Mouse (Mus musculus) lung, postnatal 0 days (tissue): ENCODE results near the gene Ncs1.

Source experiments
- CTCF ChIP-seq: IDR thresholded peaks from 2 replicates; pipeline ENCODE4 v1.5.1; 2016; ENCODE audit warnings: antibody characterized with exemption, mild to moderate bottlenecking
- EP300 ChIP-seq: IDR thresholded peaks from 2 replicates; pipeline ENCODE4 v1.6.1; 2016; ENCODE audit warnings: antibody characterized with exemption, mild to moderate bottlenecking, control low read depth

DNA sequence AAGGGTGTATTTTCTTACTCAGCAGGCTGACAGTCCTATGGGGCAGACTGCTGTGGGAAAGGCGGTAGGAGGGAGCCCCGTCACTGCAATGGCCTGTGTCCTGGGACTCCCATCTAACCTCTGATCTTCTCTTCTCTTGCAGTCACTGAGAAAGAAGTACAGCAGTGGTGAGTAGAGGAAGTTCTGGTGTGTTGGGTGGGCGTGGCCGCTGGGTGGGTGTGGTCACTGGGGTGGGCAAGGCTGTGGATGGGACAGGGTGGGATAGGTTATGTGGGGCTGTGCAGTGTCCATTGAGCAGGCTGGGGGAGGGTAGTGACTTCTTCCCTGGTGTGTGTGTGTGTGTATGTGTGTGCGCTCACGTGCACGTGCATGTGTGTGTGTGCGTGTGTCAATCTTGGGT, 24.8 kb downstream of the Ncs1 start:
- TF ChIP-seq EP300 (no peak), CTCF (no peak)
